Mouse (Mus musculus): ENCODE results near the gene Stac3. TPM values are rescaled to one million over a fixed set of nuclear protein-coding genes. Genes with fewer than 3 reads are reported as not detected.

The Stac3 gene
- polyA plus RNA-seq, 1 experiment, result 0.10 TPM

DNA sequence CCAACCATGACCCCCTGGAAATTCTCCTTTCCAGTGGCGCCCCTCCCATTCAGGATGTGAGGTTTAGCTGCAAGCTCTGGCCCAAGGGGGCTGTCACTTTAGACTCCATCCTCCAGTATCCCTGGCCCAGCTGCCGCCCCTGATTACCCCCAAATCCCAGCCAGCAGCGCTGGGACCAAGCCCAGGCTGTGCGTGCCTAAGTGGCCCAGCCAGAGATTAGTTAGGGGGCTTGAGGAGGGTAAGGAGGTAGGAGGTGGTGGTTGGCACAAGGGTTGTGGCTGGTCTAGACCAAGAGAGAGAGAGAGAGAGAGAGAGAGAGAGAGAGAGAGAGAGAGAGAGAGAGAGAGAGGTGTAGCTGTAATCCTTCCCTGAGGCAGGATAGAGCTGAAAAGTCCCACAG, 30.1 kb downstream of the Stac3 start:
- TF ChIP-seq GATA1 (IDR thresholded peaks at IDR 0.05; ENCODE audit: low read length), result no peak

DNA sequence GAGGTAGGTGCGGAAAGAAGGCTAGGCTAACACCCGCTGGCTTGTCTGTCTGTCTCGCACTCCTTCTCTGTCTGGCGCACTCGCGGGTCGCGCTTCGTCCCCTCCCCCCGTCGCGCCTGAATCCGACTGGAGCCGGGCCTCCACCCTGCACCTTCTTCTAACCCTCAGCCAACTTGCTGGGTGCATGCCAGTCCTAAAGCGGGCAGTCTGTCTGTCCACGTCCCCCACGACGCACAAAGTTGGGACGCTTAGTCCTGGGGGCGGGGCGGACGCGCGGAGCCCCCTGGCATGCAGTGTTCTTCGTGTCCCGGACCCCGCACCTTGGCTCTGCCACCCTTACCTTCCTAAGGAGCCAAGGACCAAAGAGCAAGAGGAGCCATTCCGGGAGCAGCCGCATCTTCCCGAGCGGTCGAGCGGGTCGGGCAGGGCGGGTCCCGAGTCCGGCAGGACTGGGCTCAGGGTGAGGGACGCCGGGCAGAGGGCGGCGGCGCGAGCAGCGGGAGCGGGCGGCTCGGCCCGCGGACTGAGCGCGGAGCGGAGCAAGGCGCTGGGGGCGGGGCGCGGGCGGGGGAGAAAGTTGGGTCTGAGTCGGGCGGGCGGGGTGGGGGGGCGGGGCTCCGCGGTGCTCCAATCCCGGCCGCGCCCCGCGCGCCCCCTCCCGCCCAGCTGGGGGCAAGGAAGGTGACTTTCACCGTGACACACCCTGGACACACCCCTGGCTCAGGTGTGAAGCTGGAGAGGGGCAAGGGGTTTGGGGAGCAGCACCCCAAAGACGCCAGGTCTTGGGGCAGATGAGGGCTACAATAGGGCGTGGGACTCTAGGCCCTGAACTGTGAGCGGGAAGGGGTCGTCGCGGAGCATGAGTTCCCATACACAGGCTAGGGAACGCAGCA, 32.8 kb downstream of the Stac3 start, which contains the start of gene Nxph4:
Gene Nxph4, minus strand, starts transcription at position 524 of the 893 bp plus-strand sequence.
- TF ChIP-seq GATA1 (IDR thresholded peaks at IDR 0.05; ENCODE audit: low read length), result no peak

DNA sequence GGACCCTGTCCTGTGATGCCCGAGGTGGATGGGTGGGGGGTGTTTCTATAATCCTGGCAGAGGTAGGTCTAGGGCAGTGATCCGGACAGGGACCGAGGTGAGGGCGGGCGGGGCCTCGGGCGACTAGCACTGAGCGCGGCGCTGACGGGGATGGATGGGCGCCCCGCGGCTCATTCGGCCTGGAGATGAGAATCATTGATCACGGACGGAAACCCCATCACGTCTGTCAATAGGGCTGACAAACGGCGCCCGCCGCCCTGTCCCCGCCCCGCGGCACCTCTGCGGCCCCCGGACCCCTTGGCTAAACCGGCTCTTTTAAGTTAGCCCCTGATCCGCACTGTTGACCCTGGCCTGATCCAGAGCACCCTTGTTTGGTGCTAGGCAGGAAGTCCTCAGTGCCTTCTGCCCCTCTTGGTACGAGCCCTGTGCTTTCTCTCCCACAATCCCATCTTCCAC, 33.5 kb downstream of the Stac3 start:
- no peak for TF ChIP-seq GATA1 (IDR thresholded peaks at IDR 0.05; ENCODE audit: low read length)

DNA sequence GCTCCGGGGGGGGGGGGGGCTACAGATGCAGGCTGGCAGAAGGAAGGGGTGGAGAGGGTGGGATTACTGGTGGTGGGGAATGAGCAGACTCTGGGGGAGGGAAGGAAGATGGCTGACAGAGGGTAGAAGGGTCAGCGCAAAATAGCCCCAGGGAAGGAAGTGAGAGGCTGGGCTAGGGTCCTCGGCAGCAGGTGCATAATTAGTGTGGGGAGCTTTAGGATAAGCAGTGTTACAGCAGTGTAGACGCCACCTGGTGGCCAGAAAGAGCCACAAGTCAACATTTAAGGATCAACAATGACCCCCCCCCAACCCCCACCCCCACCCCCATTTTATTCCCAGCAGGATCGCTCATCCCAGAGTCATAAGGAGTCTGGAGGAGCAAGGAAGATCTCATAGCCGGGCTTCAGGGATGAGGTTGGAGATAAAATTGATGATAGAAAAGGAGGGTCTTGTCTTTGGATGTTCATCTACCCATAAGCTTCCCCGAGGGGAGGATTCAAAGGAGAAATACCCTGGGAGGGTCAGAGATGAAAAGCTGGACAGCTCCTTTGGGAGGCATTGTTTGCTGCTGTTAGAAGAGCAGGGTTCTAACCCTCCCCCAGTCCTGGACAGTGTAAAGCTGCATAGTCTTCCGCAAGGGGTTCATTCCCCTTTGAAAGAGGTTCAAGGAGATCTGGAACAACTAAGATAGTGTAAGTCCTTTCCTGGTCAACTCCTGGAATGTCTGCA, 35.3 kb downstream of the Stac3 start:
- TF ChIP-seq GATA1 (IDR thresholded peaks at IDR 0.05; ENCODE audit: low read length), result no peak

DNA sequence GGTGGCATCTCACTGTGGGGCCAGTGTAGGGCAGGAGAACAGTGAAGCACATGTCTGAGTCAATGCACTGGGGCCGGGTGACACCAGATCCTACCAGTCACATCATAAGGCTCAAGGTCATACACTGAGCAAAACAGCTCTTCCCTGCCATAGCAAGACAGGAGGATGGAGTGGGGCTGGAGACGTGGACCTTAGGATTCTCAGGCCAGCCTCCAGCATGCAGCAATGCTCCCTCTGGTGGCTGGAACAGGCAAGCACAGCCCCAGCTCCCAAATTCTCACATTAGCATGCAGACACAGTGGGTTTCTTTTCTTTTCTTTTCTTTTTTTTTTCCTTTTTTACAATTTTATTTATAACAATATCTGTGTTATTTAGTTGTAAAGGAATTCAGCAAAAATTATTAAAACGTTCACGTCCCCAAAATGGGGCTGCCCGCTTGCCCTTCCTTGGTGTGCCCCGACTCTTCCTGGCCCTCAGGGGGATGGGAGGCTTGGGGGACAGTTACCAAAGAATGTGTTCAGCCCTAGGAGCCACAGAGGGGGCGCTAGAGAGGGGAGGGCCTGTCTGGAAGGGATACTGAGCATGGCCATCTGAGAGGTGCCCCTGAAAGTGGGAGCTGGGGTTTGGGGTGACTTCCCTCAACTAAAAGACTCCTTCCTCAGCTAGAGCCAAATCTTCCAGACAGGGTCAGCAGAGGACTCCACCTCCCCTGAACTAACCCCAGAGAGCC, 36.5 kb downstream of the Stac3 start:
- no peak for TF ChIP-seq GATA1 (IDR thresholded peaks at IDR 0.05; ENCODE audit: low read length)

DNA sequence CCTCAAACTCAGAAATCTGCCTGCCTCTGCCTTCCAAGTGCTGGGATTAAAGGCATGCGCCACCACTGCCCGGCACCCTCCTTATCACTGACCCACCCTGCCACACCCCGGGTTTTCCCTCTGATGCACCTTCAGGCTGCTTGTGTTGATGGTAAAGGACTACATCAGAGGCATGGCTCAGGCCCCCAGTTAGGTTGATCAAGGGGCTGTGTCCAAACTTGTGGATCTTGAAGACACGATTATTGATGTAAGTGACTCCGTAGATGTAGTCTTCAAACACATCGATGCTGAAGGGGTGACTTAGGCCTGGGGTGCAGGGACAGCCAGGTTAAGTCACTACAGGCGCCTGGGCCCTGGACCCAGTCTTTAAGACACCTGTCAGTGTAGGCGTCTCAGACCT, 40.0 kb downstream of the Stac3 start:
- TF ChIP-seq GATA1 (IDR thresholded peaks at IDR 0.05; ENCODE audit: low read length), result no peak

DNA sequence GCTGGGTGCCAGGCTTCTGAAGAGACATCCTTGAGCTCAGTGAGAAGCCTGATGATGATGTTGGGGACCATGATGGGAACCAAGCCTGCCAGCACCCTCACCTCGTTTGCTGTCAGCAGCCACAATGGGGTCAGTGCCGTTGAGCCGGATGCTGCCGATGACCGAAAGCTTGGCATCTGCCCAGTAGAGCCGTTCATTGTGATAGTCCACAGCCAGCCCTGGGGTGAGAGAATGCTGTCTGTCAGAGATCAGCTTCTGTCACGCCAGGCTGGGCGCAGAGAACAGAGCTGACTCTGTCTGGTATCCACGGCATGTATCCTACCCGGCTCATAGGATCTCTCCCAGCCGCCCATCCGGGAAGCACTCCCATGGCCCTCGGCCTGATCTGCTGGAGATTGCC, 40.6 kb downstream of the Stac3 start:
- no peak for TF ChIP-seq GATA1 (IDR thresholded peaks at IDR 0.05; ENCODE audit: low read length)

DNA sequence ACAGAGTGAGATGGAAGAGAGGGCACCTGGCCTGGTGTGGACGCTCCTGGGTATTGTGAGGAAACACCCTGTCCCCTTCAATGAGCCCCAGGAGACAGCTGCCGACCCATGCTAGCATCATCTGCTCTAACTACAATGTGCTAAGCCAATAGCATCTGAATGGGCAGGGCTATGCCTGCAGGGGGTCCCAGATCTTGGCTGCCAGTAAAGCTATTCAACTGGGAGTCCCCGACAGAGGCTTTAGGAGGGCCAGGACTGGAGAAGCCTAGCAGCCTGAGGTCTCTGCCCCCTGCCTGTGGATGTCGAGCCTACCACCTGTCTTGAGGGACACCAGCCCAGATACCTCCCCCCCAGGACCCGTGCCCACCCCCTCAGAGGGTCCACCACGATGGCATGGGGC, 41.2 kb downstream of the Stac3 start:
- no peak for TF ChIP-seq GATA1 (IDR thresholded peaks at IDR 0.05; ENCODE audit: low read length)

DNA sequence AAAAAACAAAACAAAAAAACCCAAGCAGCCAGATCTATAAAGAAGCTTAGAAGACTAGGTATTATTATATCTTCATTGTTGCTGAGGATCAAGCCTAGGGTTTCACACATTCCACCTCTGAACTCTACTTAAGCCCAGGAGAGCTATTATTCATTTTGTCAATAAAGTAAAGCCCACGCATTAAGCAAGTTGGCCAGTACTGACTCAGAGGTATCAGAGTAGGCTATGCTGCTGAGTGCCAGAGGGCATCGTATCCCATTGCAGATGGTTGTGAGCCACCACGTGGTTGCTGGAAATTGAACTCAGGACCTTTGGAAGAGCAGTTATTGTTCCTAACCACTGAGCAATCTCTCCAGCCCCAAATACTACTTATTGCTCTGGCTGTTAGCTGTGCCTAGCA, 42.4 kb downstream of the Stac3 start:
- TF ChIP-seq GATA1 (IDR thresholded peaks at IDR 0.05; ENCODE audit: low read length), result no peak

DNA sequence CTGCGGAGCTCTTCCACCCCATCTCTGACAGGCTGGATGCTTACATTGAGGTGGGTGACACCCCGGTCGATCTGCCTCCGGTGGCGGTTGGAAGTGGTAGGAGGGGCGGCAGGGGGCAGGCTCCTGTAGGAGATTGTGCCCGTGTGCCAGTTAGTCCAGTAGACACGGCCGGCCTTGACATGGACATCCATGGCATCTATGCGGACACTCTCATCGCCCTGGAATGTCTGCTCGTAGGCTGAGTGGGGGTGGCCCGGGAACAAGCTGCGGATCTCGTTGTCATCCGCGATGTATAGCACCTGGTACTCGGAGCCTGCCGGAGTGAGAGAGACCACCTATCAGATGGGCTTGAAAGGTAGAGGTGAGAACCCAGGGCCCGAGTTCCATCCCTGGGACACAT, 42.9 kb downstream of the Stac3 start:
- no peak for TF ChIP-seq GATA1 (IDR thresholded peaks at IDR 0.05; ENCODE audit: low read length)

DNA sequence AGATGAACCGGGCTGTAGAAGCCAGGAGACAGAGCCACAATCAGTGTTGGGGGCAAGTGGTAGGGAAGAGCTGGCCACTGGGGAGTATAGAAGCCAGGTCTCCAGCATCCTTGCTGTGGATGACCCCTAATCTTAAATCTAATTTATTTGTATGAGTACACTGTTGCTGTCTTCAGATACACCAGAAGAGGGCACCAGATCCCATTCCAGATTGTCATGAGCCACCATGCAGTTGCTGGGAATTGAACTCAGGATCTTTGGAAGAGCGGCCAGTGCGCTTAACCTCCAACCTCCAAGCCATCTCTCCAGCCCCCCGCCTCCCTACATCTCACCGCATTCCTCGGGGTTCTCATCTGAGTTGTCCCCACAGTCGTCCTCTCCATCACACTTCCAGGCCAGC, 45.0 kb downstream of the Stac3 start:
- no peak for TF ChIP-seq GATA1 (IDR thresholded peaks at IDR 0.05; ENCODE audit: low read length)

DNA sequence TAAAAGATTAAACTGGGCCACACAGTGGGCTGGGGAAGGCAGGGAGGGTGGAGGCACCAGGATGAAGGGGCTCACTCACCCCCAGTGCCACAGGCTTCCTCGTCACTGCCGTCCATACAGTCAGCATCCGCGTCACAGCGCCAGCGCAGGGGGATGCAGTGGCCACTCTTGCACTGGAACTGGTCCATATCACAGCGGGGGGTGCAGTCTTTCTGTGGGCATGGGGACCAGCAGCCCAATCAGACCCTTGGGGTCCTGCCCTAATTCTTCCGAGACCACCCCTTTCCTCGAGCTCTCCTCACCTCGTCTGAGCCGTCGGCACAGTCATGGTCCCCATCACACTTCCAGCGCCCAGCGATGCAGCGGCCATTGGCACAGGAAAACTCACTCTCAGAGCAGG, 46.8 kb downstream of the Stac3 start:
- TF ChIP-seq GATA1 (IDR thresholded peaks at IDR 0.05; ENCODE audit: low read length), result no peak

DNA sequence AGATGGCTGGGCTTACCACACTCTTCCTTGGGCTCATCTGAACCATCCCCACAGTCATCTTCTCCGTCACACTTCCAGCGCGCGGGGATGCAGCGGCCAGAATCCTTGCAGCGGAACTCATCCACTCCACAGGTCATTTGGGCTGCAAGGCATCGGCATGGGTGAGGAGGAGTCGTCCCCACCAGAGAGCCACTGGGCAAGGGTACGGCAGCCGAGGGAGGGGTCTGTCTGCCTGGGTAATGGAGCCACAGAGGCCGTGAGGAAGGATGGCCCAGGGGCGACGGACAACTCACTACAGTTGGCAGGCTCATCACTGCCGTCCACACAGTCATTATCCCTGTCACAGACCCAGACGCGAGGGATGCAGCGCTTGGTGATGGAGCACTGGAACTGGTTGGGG, 48.4 kb downstream of the Stac3 start:
- no peak for TF ChIP-seq GATA1 (IDR thresholded peaks at IDR 0.05; ENCODE audit: low read length)

DNA sequence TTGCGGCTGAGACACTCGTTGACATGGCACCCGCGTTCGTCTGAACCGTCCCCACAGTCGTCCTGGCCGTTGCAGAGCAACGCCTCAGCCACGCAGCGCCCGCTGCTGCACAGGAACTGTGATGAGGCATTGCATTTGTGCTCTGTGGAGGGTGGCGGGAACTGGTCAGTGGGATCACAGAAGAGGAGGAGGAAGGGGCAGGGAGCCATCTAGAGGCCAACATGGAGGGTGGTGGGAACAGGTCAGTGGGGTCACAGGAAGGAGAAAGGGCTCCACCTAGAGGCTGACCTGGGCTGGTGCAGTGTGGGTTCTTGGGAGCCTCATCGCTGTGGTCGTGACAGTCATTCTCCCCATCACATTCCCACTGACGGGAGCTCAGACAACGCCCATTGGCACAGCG, 54.2 kb downstream of the Stac3 start:
- TF ChIP-seq GATA1 (IDR thresholded peaks at IDR 0.05; ENCODE audit: low read length), result no peak

DNA sequence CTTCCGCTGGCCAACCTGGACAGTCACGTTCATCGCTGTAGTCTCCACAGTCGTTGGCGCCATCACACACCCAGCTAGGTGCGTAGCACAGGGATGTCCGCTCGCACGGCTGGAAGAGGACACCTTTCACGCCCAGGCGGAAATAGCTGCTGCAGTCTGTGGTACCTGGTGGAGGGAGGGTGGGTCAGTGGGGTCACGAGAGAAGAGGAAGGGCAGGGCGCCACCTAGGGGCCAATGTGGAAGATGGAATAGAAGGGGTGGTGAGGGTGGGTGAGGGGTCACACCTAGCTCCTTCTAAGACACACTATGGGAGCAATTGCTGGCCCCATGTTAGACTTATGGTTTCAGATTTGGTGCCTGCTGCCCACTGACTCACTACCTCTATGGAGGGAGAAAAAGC, 55.9 kb downstream of the Stac3 start:
- no peak for TF ChIP-seq GATA1 (IDR thresholded peaks at IDR 0.05; ENCODE audit: low read length)

Other genes starting within 250 kb of the Stac3 start
- gene Kif5a, start 238.3 kb upstream of the Stac3 start, polyA plus RNA-seq (2012), result 0.23 and 0.32 TPM in 2 replicates
- gene Dctn2, start 235.3 kb upstream of the Stac3 start, polyA plus RNA-seq (2012), result 172 and 175 TPM in 2 replicates
- 225 and 300 TPM in 2 replicates for gene Mbd6, start 212.7 kb upstream of the Stac3 start, polyA plus RNA-seq (2012)
- gene Mars, start 189.9 kb upstream of the Stac3 start, polyA plus RNA-seq (2012), result 81.9 and 143 TPM in 2 replicates
- 21.2 and 32.2 TPM in 2 replicates for gene Arhgap9, start 179.7 kb upstream of the Stac3 start, polyA plus RNA-seq (2012)
- 0.05 and 0.06 TPM in 2 replicates for gene Gli1, start 159.7 kb upstream of the Stac3 start, polyA plus RNA-seq (2012)
- not detected in 2 replicates for gene Inhbe, start 147.3 kb upstream of the Stac3 start, polyA plus RNA-seq (2012)
- gene Inhbc, start 131.3 kb upstream of the Stac3 start, polyA plus RNA-seq (2012), result not detected in 2 replicates
- 79.9 and 87.4 TPM in 2 replicates for gene R3hdm2, start 121.4 kb upstream of the Stac3 start, polyA plus RNA-seq (2012)
- gene Ndufa4l2, start 13.3 kb downstream of the Stac3 start, polyA plus RNA-seq (2012), result 530 and 621 TPM in 2 replicates
- gene Shmt2, start 20.8 kb downstream of the Stac3 start, polyA plus RNA-seq (2012), result 613 and 703 TPM in 2 replicates
- 0.25 and 0.33 TPM in 2 replicates for gene Nxph4, start 32.9 kb downstream of the Stac3 start, polyA plus RNA-seq (2012)
- gene Lrp1, start 119.5 kb downstream of the Stac3 start, polyA plus RNA-seq (2012), result 0.06 and 0.12 TPM in 2 replicates
- 30.3 and 51.0 TPM in 2 replicates for gene Stat6, start 141.3 kb downstream of the Stac3 start, polyA plus RNA-seq (2012)
- gene Nemp1, start 165.2 kb downstream of the Stac3 start, polyA plus RNA-seq (2012), result 3.8 and 8.0 TPM in 2 replicates
- gene Nab2, start 166.9 kb downstream of the Stac3 start, polyA plus RNA-seq (2012), result 68.1 and 76.8 TPM in 2 replicates
- 0.05 TPM in 1 of 2 replicates, not detected in the other for gene Myo1a, start 203.5 kb downstream of the Stac3 start, polyA plus RNA-seq (2012)
- gene Tac2, start 222.8 kb downstream of the Stac3 start, polyA plus RNA-seq (2012), result not detected in 2 replicates
- gene Zbtb39, start 237.9 kb downstream of the Stac3 start, polyA plus RNA-seq (2012), result 3.1 and 3.4 TPM in 2 replicates

Measured in G1E-ER4 (cell line).